Comparison of ENCODE assay signal across 8 mouse cellular contexts in genomic region chr13:97234785-97235417, GRCm38 (mm10). TPM values are rescaled to one million over a fixed set of nuclear protein-coding genes. Genes with fewer than 3 reads are reported as not detected.
DNase-seq lines count a peak whose midpoint lies in the region; ATAC-seq and TF ChIP-seq lines count a peak whose summit lies in the region.

No protein-coding gene starts in this region.

- WGBS in hindbrain, postnatal 0 days = 18% methylated on average over 17 of the region's 17 CpGs

- no peaks in the 10 kb centered on the region for H3K27me3 ChIP-seq in hindbrain, postnatal 0 days (ENCODE audit: insufficient read depth, low read length)

- H3K27ac ChIP-seq in hindbrain, postnatal 0 days = no peak overlapping the region

- H3K9ac ChIP-seq in hindbrain, postnatal 0 days (replicated peaks; ENCODE audit: low read length) = 0 out of 2 replicates have a peak overlapping the region, but pooled peaks have one; percentile 28

- H3K4me3 ChIP-seq in hindbrain, postnatal 0 days (ENCODE audit: low read length) = peak overlapping the region; percentile 34

- peak; percentile 86 for TF ChIP-seq CTCF in hindbrain, postnatal 0 days (IDR thresholded peaks at IDR 0.05; ENCODE audit: low read depth)

- no peaks in the 10 kb centered on the region; the same call in 1 of the 2 replicates for H3K4me1 ChIP-seq in hindbrain, postnatal 0 days (ENCODE audit: insufficient read depth, low read length)

- peak; percentile 66 for ATAC-seq in hindbrain, postnatal 0 days

- H3K4me2 ChIP-seq in hindbrain, postnatal 0 days (ENCODE audit: low read depth, low read length) = peak overlapping the region; percentile 62

- DNase-seq in T-cell, adult 2 months (ENCODE audit: low spot score) = peak; percentile 83
- peak; percentile 75 to 78 for DNase-seq in cerebellum, postnatal 36 days
- peak; percentile 40 to 47 for DNase-seq in gastrocnemius, adult 8-10 months (ENCODE audit: low spot score in 2 of 2)
- peak; percentile 95 for DNase-seq in hindbrain, postnatal 0 days (ENCODE audit: low spot score)
- DNase-seq in left cerebral cortex, adult 18-20 months (ENCODE audit: low spot score in 2 of 2) = peak; percentile 90 to 93
- DNase-seq in lung, postnatal 4 days = peak; percentile 78 to 87
- DNase-seq in retina, postnatal 1 day = peak; percentile 90
- peak; percentile 81 to 84 for DNase-seq in thymus, postnatal 36 days

- no peaks in the 10 kb centered on the region for H3K36me3 ChIP-seq in hindbrain, postnatal 0 days (ENCODE audit: insufficient read depth, low read length)

- H3K9me3 ChIP-seq in hindbrain, postnatal 0 days (ENCODE audit: low read length) = no peaks in the 10 kb centered on the region

RNA-seq across cellular contexts. Expression of gene Enc1, which starts 6.0 kb away (rescaled TPM):
- total RNA-seq in gastrocnemius, adult 8-10 months (2022) = 1 to 10 TPM in 2 of 4 experiments, under 1 TPM in 2; 0.90 to 2.6 (median 1.1) TPM
- 179 and 206 TPM in 2 replicates for total RNA-seq in hindbrain, postnatal 0 days (2014; rRNA removed)
- 29.3 and 33.3 TPM in 2 replicates for polyA plus RNA-seq in hindbrain, postnatal 0 days (2015; fragmentation: Nextera tagmentation; extraction: Ambion mirVana)
- total RNA-seq in left cerebral cortex, adult 18-20 months (2021) = 100 to 1,000 TPM; 640 to 678 TPM

RNA-seq across cellular contexts. Expression of gene Hexb, which starts 36.7 kb away (rescaled TPM):
- total RNA-seq in gastrocnemius, adult 8-10 months (2022) = 1 to 10 TPM; 5.4 to 7.3 (median 6.4) TPM
- total RNA-seq in hindbrain, postnatal 0 days (2014; rRNA removed) = 66.4 and 75.8 TPM in 2 replicates
- 65.4 and 70.8 TPM in 2 replicates for polyA plus RNA-seq in hindbrain, postnatal 0 days (2015; fragmentation: Nextera tagmentation; extraction: Ambion mirVana)
- 100 to 1,000 TPM in 1 of 2 experiments, 10 to 100 TPM in 1; 99.4 to 107 TPM for total RNA-seq in left cerebral cortex, adult 18-20 months (2021)

Comparison
In these comparisons a context has a peak if more than half of its experiments do, and no peak if none do; other contexts are left out.
1. DNase-seq: peak in every context shown above with its lines; median percentile 95 in hindbrain, postnatal 0 days; 92 in left cerebral cortex, adult 18-20 months; 90 in retina, postnatal 1 day; 83 in T-cell, adult 2 months; 82 in lung, postnatal 4 days; 82 in thymus, postnatal 36 days; 76 in cerebellum, postnatal 36 days; 44 in gastrocnemius, adult 8-10 months.
2. RNA of gene Enc1, which starts 6.0 kb away (total RNA-seq): 640 to 678 TPM in left cerebral cortex, adult 18-20 months and 179 to 206 TPM in hindbrain, postnatal 0 days; 0.90 to 2.6 TPM in gastrocnemius, adult 8-10 months; every median in the first group is over 10 times any median in the second.